Mouse (Mus musculus): Measurements from ENCODE around the gene Mrpl40. TPM values are rescaled to one million over a fixed set of nuclear protein-coding genes. Genes with fewer than 3 reads are reported as not detected.
A peak's percentile ranks its signal among the peaks of the same experiment; 100 is the strongest.

The Mrpl40 gene
- total and polyA plus RNA-seq, 2 experiments from 2014 or later, result 27.6 to 78.4 TPM

- peak overlapping the region; percentile 90 for H3K4me3 ChIP-seq (ENCODE audit: low read depth, low read length)
- no peak overlapping the region for H3K27ac ChIP-seq (ENCODE audit: low read depth, low read length)
- WGBS, result 28% methylated on average over 3 of the region's 3 CpGs
- H3K9me3 ChIP-seq (ENCODE audit: low read length), result no peaks in the 10 kb centered on the region
- peak overlapping the region; percentile 91; the same call in 1 of the 2 replicates for H3K9ac ChIP-seq (replicated peaks; ENCODE audit: low read length, poor library complexity, severe bottlenecking)
- DNase-seq (ENCODE audit: low spot score) (no peak), ATAC-seq (ENCODE audit: low FRiP score) (0 out of 2 replicates have a peak, but pooled peaks have one; percentile 44)
- no peaks in the 10 kb centered on the region for H3K4me1 ChIP-seq (ENCODE audit: insufficient read depth, low read length)
- no peaks in the 10 kb centered on the region for H3K27me3 ChIP-seq (ENCODE audit: insufficient read depth, low read length)
- peak overlapping the region; percentile 74 for H3K4me2 ChIP-seq (ENCODE audit: low read depth, low read length, poor library complexity, severe bottlenecking)
- TF ChIP-seq CTCF (IDR thresholded peaks at IDR 0.05), result no peak
- H3K36me3 ChIP-seq (ENCODE audit: insufficient read depth, low read length), result peaks cover 21% of the 10 kb centered on the region
Observed at GRCm38 (mm10) chr16:18836073-18836467, 40.6 kb downstream of the Mrpl40 start.

DNA sequence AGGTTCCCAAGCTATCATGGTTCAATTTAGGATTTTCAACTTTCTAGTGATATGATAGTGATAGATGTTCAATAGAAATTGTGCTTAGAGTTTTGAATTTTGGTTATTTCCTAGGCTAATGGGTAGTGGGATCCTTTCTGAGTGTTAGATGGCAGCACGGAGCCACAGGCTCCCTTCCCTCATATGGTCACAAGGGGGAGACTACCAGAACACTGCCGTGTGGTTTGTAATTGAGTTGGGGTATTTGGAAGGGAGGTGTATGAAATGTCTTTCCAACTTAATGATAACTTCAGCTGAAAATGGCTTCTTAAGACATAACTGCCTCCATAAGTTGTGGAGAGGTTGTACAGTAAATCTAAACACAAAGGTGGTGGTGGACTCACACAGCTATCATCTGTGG is 43.2 kb downstream of the Mrpl40 start:
- no peaks in the 10 kb centered on the region for H3K4me1 ChIP-seq (ENCODE audit: insufficient read depth, low read length)
- no peak overlapping the region for H3K4me3 ChIP-seq (ENCODE audit: low read depth, low read length)
- no peaks in the 10 kb centered on the region for H3K27me3 ChIP-seq (ENCODE audit: insufficient read depth, low read length)
- no peak for ATAC-seq (ENCODE audit: low FRiP score)
- peaks cover 33% of the 10 kb centered on the region for H3K36me3 ChIP-seq (ENCODE audit: insufficient read depth, low read length)
- 76% methylated on average over 2 of the region's 2 CpGs for WGBS
- H3K27ac ChIP-seq (ENCODE audit: low read depth, low read length), result no peak overlapping the region
- no peak for DNase-seq (ENCODE audit: low spot score)
- no peak overlapping the region for H3K9ac ChIP-seq (replicated peaks; ENCODE audit: low read length, poor library complexity, severe bottlenecking)
- no peaks in the 10 kb centered on the region for H3K9me3 ChIP-seq (ENCODE audit: low read length)
- H3K4me2 ChIP-seq (ENCODE audit: low read depth, low read length, poor library complexity, severe bottlenecking), result no peak overlapping the region
- peak; percentile 64 for TF ChIP-seq CTCF (IDR thresholded peaks at IDR 0.05)

DNA sequence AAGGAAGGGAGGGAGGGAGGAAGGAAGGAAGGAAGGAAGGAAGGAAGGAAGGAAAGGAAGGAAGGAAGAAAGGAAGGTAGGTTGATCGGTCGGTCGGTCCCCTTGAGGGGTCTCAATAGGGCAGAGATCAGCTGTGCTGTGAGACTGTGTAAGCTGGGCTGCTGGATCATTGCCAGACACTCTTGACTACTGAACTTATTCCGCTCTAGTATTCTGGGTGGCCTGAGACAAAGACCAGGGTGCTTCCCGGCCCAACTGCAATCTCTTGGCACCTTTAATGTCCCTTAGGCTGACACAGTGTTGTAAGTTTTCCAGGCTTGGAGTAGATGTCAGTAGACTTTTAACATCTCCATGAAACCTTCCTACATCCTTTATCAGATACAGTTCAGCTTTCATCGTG is 47.6 kb downstream of the Mrpl40 start:
- no peak for TF ChIP-seq CTCF (IDR thresholded peaks at IDR 0.05)
- H3K27me3 ChIP-seq (ENCODE audit: insufficient read depth, low read length), result no peaks in the 10 kb centered on the region
- no peaks in the 10 kb centered on the region for H3K4me1 ChIP-seq (ENCODE audit: insufficient read depth, low read length)
- H3K27ac ChIP-seq (ENCODE audit: low read depth, low read length), result no peak overlapping the region
- WGBS, result 86% methylated on average over 6 of the region's 6 CpGs
- no peaks in the 10 kb centered on the region for H3K9me3 ChIP-seq (ENCODE audit: low read length)
- ATAC-seq (ENCODE audit: low FRiP score) (no peak), DNase-seq (ENCODE audit: low spot score) (no peak)
- H3K9ac ChIP-seq (replicated peaks; ENCODE audit: low read length, poor library complexity, severe bottlenecking), result no peak overlapping the region
- peaks cover 59% of the 10 kb centered on the region for H3K36me3 ChIP-seq (ENCODE audit: insufficient read depth, low read length)
- H3K4me2 ChIP-seq (ENCODE audit: low read depth, low read length, poor library complexity, severe bottlenecking), result no peak overlapping the region
- no peak overlapping the region for H3K4me3 ChIP-seq (ENCODE audit: low read depth, low read length)

DNA sequence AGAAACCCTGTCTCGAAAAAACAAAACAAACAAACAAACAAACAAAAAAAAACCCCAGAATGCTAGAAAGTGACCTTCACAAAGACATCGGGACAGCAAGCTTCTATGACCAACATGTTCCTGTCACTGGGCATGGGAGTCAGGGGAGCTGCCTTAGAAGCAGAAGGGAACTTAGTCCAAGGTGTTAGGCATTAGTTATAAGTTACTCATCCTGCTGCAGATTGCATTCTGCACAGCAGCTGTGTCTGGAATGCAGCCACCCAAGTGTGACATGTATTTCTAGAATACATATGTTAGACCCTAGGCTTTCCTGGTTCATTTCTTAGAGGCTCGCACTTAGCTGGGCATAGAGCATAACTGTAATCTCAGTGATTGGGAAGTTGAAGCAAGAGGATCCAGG is 48.0 kb downstream of the Mrpl40 start:
- Histone ChIP-seq H3K9ac (replicated peaks; ENCODE audit: low read length, poor library complexity, severe bottlenecking) (no peak overlapping the region), H3K9me3 (ENCODE audit: low read length) (no peaks in the 10 kb centered on the region), H3K4me3 (ENCODE audit: low read depth, low read length) (no peak overlapping the region), H3K27me3 (ENCODE audit: insufficient read depth, low read length) (no peaks in the 10 kb centered on the region), H3K36me3 (ENCODE audit: insufficient read depth, low read length) (peaks cover 59% of the 10 kb centered on the region), H3K27ac (ENCODE audit: low read depth, low read length) (no peak overlapping the region), H3K4me1 (ENCODE audit: insufficient read depth, low read length) (no peaks in the 10 kb centered on the region), H3K4me2 (ENCODE audit: low read depth, low read length, poor library complexity, severe bottlenecking) (no peak overlapping the region)
- WGBS, result 93% methylated on average over 3 of the region's 3 CpGs
- no peak for DNase-seq (ENCODE audit: low spot score)
- no peak for TF ChIP-seq CTCF (IDR thresholded peaks at IDR 0.05)
- ATAC-seq (ENCODE audit: low FRiP score), result no peak

DNA sequence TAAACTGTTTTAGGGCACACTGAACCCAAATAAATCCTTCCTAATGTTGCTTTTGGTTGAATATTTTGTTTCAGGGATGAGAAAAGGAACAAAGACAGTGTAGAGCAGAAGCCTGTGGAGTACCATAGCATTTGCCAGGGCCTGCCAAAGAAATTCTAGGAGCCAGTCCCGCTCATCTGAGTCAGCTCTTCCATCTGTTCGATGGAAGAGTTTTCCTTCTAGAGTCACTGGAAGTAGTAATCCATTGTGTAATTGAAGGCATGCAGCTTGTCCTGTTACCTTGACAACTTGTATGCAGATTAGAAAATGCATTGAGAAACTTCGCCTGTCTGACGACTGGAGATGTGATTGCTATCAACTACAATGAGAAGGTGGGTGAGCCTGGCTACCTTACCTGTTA is 53.7 kb downstream of the Mrpl40 start:
- ATAC-seq (ENCODE audit: low FRiP score) (no peak), DNase-seq (ENCODE audit: low spot score) (no peak)
- no peak overlapping the region for H3K27ac ChIP-seq (ENCODE audit: low read depth, low read length)
- no peak overlapping the region for H3K4me2 ChIP-seq (ENCODE audit: low read depth, low read length, poor library complexity, severe bottlenecking)
- no peaks in the 10 kb centered on the region for H3K27me3 ChIP-seq (ENCODE audit: insufficient read depth, low read length)
- no peaks in the 10 kb centered on the region for H3K9me3 ChIP-seq (ENCODE audit: low read length)
- peaks cover 84% of the 10 kb centered on the region for H3K36me3 ChIP-seq (ENCODE audit: insufficient read depth, low read length)
- no peaks in the 10 kb centered on the region for H3K4me1 ChIP-seq (ENCODE audit: insufficient read depth, low read length)
- WGBS, result 63% methylated on average over 4 of the region's 4 CpGs
- no peak overlapping the region for H3K9ac ChIP-seq (replicated peaks; ENCODE audit: low read length, poor library complexity, severe bottlenecking)
- H3K4me3 ChIP-seq (ENCODE audit: low read depth, low read length), result no peak overlapping the region
- TF ChIP-seq CTCF (IDR thresholded peaks at IDR 0.05), result no peak

GRCm38 (mm10) chr16:18822356-18822755 is 54.3 kb downstream of the Mrpl40 start:
- H3K4me2 ChIP-seq (ENCODE audit: low read depth, low read length, poor library complexity, severe bottlenecking), result no peak overlapping the region
- H3K27ac ChIP-seq (ENCODE audit: low read depth, low read length), result no peak overlapping the region

More at GRCm38 (mm10) chr16:18822356-18822755, 54.3 kb downstream of the Mrpl40 start:
- H3K36me3 ChIP-seq (ENCODE audit: insufficient read depth, low read length), result peaks cover 85% of the 10 kb centered on the region
- no peak for DNase-seq (ENCODE audit: low spot score)
- H3K4me1 ChIP-seq (ENCODE audit: insufficient read depth, low read length), result no peaks in the 10 kb centered on the region
- no peak overlapping the region for H3K4me3 ChIP-seq (ENCODE audit: low read depth, low read length)
- H3K9me3 ChIP-seq (ENCODE audit: low read length), result no peaks in the 10 kb centered on the region
- TF ChIP-seq CTCF (IDR thresholded peaks at IDR 0.05), result no peak
- ATAC-seq (ENCODE audit: low FRiP score), result no peak
- no peaks in the 10 kb centered on the region for H3K27me3 ChIP-seq (ENCODE audit: insufficient read depth, low read length)
- no peak overlapping the region for H3K9ac ChIP-seq (replicated peaks; ENCODE audit: low read length, poor library complexity, severe bottlenecking)
- WGBS, result 83% methylated on average over 1 of the region's 1 CpGs

Other genes with a start within 250 kb of the Mrpl40 start
- gene Sept5, start 246.9 kb downstream of the Mrpl40 start, total RNA-seq (2014; rRNA removed), result 376 and 407 TPM in 2 replicates
- 247 and 258 TPM in 2 replicates for gene Sept5, start 246.9 kb downstream of the Mrpl40 start, polyA plus RNA-seq (2015; fragmentation: Nextera tagmentation; extraction: Ambion mirVana)
- gene Cldn5, start 100.0 kb downstream of the Mrpl40 start, total RNA-seq (2014; rRNA removed), result 139 and 181 TPM in 2 replicates
- gene Cldn5, start 100.0 kb downstream of the Mrpl40 start, polyA plus RNA-seq (2015; fragmentation: Nextera tagmentation; extraction: Ambion mirVana), result 115 and 137 TPM in 2 replicates
- 58.1 and 60.9 TPM in 2 replicates for gene Ufd1, start 65.1 kb downstream of the Mrpl40 start, total RNA-seq (2014; rRNA removed)
- 115 and 116 TPM in 2 replicates for gene Ufd1, start 65.1 kb downstream of the Mrpl40 start, polyA plus RNA-seq (2015; fragmentation: Nextera tagmentation; extraction: Ambion mirVana)
- gene Cdc45, start 64.9 kb downstream of the Mrpl40 start, total RNA-seq (2014; rRNA removed), result 3.3 and 4.8 TPM in 2 replicates
- 2.8 and 3.0 TPM in 2 replicates for gene Cdc45, start 64.9 kb downstream of the Mrpl40 start, polyA plus RNA-seq (2015; fragmentation: Nextera tagmentation; extraction: Ambion mirVana)
- 23.1 and 32.8 TPM in 2 replicates for gene 2510002D24Rik, start 40.3 kb downstream of the Mrpl40 start, total RNA-seq (2014; rRNA removed)
- 47.2 and 55.4 TPM in 2 replicates for gene 2510002D24Rik, start 40.3 kb downstream of the Mrpl40 start, polyA plus RNA-seq (2015; fragmentation: Nextera tagmentation; extraction: Ambion mirVana)
- gene Gm28539, start 40.3 kb downstream of the Mrpl40 start, total RNA-seq (2014; rRNA removed), result not detected in 2 replicates
- 0.17 and 0.27 TPM in 2 replicates for gene Gm28539, start 40.3 kb downstream of the Mrpl40 start, polyA plus RNA-seq (2015; fragmentation: Nextera tagmentation; extraction: Ambion mirVana)
- gene Hira, start 175 bp upstream of the Mrpl40 start, total RNA-seq (2014; rRNA removed), result 65.0 and 73.1 TPM in 2 replicates
- 15.0 and 19.2 TPM in 2 replicates for gene Hira, start 175 bp upstream of the Mrpl40 start, polyA plus RNA-seq (2015; fragmentation: Nextera tagmentation; extraction: Ambion mirVana)

All from midbrain, postnatal 0 days (tissue).